Mouse (Mus musculus) liver, embryonic 13.5 days (tissue): Measurements from ENCODE around the gene Pdx1. TPM values are rescaled to one million over a fixed set of nuclear protein-coding genes. Genes with fewer than 3 reads are reported as not detected.
A peak's percentile ranks its signal among the peaks of the same experiment; 100 is the strongest.

Experiments
- ATAC-seq: fragments of 200-750 bp; cut with Nextera tagmentation; 2 replicates; pipeline ENCODE4 v1.8.0; 2017; ENCODE audit warnings: low read depth, mild to moderate bottlenecking, moderate number of reproducible peaks, moderate library complexity
- DNase-seq: peaks from one replicate; pipeline ENCODE4 v3.0.0; 2022
- H3K27ac ChIP-seq: fragments of 300-500 bp; sonication (generic); 2 replicates; pipeline ENCODE4 v1.5.1; 2015; ENCODE audit warnings: moderate library complexity, mild to moderate bottlenecking, inconsistent platforms
- H3K27me3 ChIP-seq: fragments of 300-500 bp; sonication (generic); 2 replicates; pipeline ENCODE4 v1.6.1; 2015; ENCODE audit warnings: mild to moderate bottlenecking, inconsistent platforms
- H3K36me3 ChIP-seq: fragments of 300-500 bp; sonication (generic); 2 replicates; pipeline ENCODE4 v1.6.1; 2015; ENCODE audit warnings: mild to moderate bottlenecking, inconsistent platforms
- H3K4me1 ChIP-seq: fragments of 300-500 bp; sonication (generic); replicated peaks from 2 replicates; pipeline ENCODE4 v1.6.1; 2015; ENCODE audit warnings: inconsistent platforms
- H3K4me2 ChIP-seq: fragments of 300-500 bp; sonication (generic); 2 replicates; pipeline ENCODE4 v1.6.1; 2015; ENCODE audit warnings: inconsistent platforms, mild to moderate bottlenecking, moderate library complexity
- H3K4me3 ChIP-seq: fragments of 300-500 bp; sonication (generic); replicated peaks from 2 replicates; pipeline ENCODE4 v1.5.1; 2015; ENCODE audit warnings: mild to moderate bottlenecking, inconsistent platforms
- H3K9ac ChIP-seq: fragments of 300-500 bp; sonication (generic); 2 replicates; pipeline ENCODE4 v1.6.1; 2015; ENCODE audit warnings: mild to moderate bottlenecking, inconsistent platforms
- H3K9me3 ChIP-seq: fragments of 300-500 bp; sonication (generic); replicated peaks from 2 replicates; pipeline ENCODE4 v1.6.1; 2016; ENCODE audit warnings: inconsistent platforms
- WGBS: fragments of 180-500 bp; shearing (Covaris S2); methylation state at CpG from one replicate; pipeline ENCODE4 v1.1.7; 2015; ENCODE audit not compliant: insufficient replicate concordance; 5-methylcytosine and 5-hydroxymethylcytosine counted together
- polyA plus RNA-seq: library from polyadenylated mRNA; unstranded; fragments of >200 nt; fragmentation: Nextera tagmentation; extraction: Ambion mirVana; gene quantifications from 2 replicates; pipeline ENCODE4 v1.2.1, GENCODE M21; 2015

Gene Pdx1
- polyA plus RNA-seq, 1 experiment from 2014 or later, result not detected

- Histone ChIP-seq H3K36me3 (no peaks in the 10 kb centered on the region), H3K27ac (no peak overlapping the region), H3K4me1 (peaks cover 18% of the 10 kb centered on the region), H3K4me3 (no peak overlapping the region), H3K4me2 (peak overlapping the region; percentile 33), H3K27me3 (peaks cover 37% of the 10 kb centered on the region), H3K9me3 (no peaks in the 10 kb centered on the region), H3K9ac (no peak overlapping the region)
- WGBS, result 9% methylated on average over 16 of the region's 16 CpGs
- DNase-seq, result no peak
- no peak for ATAC-seq
Measured at GRCm38 (mm10) chr5:147291764-147292505, 22.2 kb downstream of the Pdx1 start.

- Histone ChIP-seq H3K4me3 (no peak overlapping the region), H3K4me1 (peaks cover 18% of the 10 kb centered on the region), H3K4me2 (peak overlapping the region; percentile 33), H3K9me3 (no peaks in the 10 kb centered on the region), H3K27ac (no peak overlapping the region), H3K36me3 (no peaks in the 10 kb centered on the region), H3K9ac (no peak overlapping the region), H3K27me3 (peaks cover 44% of the 10 kb centered on the region)
- 20% methylated on average over 13 of the region's 13 CpGs for WGBS
- DNase-seq (no peak), ATAC-seq (0 out of 2 replicates have a peak, but pooled peaks have one; percentile 16)
Measured at GRCm38 (mm10) chr5:147292506-147293120, 22.9 kb downstream of the Pdx1 start.

DNA sequence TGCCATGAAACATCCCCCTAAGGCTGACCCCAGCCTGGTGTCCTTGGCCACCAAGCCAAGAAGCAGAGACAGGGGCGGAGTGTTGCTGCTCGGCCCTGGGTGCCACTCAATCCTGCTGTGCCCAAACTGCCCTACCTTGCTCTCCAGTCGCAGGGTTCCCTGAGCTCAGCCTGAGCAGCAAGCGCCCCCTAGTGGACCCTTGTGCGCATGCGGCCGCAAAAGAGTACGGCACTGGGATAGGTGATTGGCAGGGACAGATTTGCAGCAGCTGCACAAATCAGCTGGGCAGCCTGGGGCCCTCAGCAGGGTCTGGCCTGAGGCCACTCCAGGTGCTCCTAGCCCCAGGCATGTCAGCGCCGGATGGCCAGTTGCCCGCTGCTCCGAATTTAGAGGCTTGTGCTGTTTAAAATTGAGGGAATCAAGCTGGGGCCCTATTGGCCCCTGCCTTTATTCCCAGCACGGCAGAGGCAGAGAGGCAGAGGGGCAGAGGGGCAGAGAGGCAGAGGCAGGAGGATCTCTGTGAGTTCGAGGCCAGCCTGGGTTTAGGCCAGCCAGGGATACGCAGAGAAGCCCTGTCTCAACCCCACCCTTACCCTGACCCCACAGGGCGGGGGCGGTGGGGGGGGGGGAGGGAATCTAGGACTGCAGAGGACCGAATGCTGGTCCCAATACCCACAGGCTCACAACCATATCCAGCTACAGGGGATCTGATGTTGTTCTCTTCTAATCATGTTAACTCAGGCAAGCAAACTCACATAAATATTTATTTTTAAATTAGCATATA lies 23.6 kb downstream of the Pdx1 start:
- H3K9ac ChIP-seq, result no peak overlapping the region
- H3K4me3 ChIP-seq, result no peak overlapping the region
- no peak overlapping the region for H3K27ac ChIP-seq
- ATAC-seq (peak; percentile 72; the same call in 1 of the 2 replicates), DNase-seq (peak; percentile 55)
- peaks cover 51% of the 10 kb centered on the region for H3K27me3 ChIP-seq
- peaks cover 18% of the 10 kb centered on the region for H3K4me1 ChIP-seq
- H3K36me3 ChIP-seq, result no peaks in the 10 kb centered on the region
- no peaks in the 10 kb centered on the region for H3K9me3 ChIP-seq
- no peak overlapping the region; the same call in 1 of the 2 replicates for H3K4me2 ChIP-seq
- whole genome bisulfite sequencing, result 15% methylated on average over 18 of the region's 18 CpGs

DNA sequence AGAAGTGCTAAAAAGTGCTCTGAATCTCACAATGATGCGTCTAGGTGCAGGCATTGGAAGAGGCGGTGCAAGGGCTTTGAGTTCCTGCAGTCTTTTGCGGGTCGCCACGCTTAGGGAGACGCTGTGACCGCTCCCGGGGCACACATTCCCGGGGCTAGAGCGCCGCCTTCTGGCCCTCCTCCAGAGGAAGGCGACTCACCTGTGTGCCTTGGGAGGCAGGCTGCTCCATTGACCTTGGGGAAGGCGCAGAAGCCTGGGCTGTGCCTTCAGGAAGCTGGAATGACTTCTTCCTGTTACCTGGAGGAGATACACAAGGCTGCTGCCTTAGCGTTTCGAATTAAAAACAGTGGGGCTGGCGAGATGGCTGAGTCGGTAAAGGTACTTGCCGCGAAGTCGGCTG lies 24.4 kb downstream of the Pdx1 start:
- DNase-seq (no peak), ATAC-seq (no peak)
- Histone ChIP-seq H3K9ac (no peak overlapping the region), H3K4me1 (peaks cover 18% of the 10 kb centered on the region), H3K4me3 (no peak overlapping the region), H3K4me2 (0 out of 2 replicates have a peak overlapping the region, but pooled peaks have one; percentile 21), H3K27me3 (peaks cover 58% of the 10 kb centered on the region), H3K9me3 (no peaks in the 10 kb centered on the region), H3K36me3 (no peaks in the 10 kb centered on the region), H3K27ac (no peak overlapping the region)
- 12% methylated on average over 20 of the region's 20 CpGs for WGBS

DNA sequence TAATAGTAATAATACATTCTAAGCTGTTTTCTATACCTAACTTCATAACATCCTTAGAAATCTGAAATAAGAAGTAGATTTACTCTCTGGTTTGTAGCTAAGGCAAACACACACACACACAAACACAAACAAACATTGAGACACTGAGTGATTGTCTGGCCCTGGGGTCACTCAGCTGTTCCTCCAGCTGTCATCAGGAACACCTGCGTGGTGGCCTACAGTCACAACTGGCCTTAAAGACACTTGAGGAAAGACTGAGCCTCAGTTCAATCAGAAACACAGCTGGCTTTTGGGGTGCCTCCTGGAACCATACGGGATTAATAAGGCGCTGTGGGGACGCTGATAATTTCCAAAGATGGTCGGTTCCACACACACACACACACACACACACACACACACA lies 27.5 kb downstream of the Pdx1 start:
- WGBS, result 57% methylated on average over 5 of the region's 5 CpGs
- peaks cover 89% of the 10 kb centered on the region for H3K27me3 ChIP-seq
- no peaks in the 10 kb centered on the region for H3K9me3 ChIP-seq

DNA sequence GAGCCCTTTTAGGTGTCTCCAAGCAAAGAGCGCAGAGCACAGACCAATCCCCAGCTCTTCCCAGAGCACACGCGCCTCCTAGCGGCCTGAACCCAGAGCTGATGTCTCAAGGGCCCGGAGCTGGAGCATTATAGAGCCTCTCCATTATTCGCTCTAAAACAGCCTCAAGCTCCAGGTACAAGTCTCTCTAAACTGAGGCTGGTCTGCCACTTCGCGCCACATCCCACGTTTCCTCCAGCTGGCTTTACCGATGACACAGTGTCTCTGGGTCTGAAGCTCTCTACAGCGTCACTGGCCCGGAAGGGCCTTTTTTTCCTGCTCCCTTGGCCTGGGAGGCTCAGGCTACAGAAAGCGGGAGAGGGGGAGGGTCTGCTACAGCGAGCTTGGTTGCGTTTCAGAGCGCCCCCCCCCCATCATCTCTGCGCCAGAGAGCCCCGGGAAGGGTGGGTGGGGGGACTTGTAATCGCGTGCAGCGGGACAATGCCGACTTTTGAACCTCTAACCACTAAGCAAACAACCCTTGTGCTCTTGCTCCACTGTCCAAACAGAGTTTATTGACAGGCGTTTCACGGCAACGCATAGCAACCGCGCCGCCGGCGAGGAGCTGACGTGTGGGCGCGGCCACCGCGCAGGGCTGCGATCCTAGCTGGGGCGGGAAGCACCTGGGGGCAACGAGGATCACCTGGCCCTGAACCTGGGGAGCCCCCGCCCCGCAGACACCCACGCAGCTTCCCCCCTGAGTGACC lies 29.7 kb downstream of the Pdx1 start:
- H3K27ac ChIP-seq, result peak overlapping the region; percentile 34; the same call in 1 of the 2 replicates
- H3K36me3 ChIP-seq, result no peaks in the 10 kb centered on the region
- no peak overlapping the region for H3K9ac ChIP-seq
- H3K4me1 ChIP-seq, result peaks cover 14% of the 10 kb centered on the region; the same call in 1 of the 2 replicates
- DNase-seq (no peak), ATAC-seq (peak; percentile 79)
- WGBS, result 2% methylated on average over 41 of the region's 41 CpGs
- peaks cover 91% of the 10 kb centered on the region for H3K27me3 ChIP-seq
- no peaks in the 10 kb centered on the region for H3K9me3 ChIP-seq
- peak overlapping the region; percentile 54 for H3K4me2 ChIP-seq
- H3K4me3 ChIP-seq, result peak overlapping the region; percentile 28

More for the DNA sequence above, 27.5 kb downstream of the Pdx1 start:
- H3K9ac ChIP-seq, result no peak overlapping the region
- H3K4me1 ChIP-seq, result peaks cover 26% of the 10 kb centered on the region
- no peaks in the 10 kb centered on the region for H3K36me3 ChIP-seq
- H3K4me2 ChIP-seq, result no peak overlapping the region
- ATAC-seq (no peak), DNase-seq (no peak)
- no peak overlapping the region for H3K4me3 ChIP-seq
- H3K27ac ChIP-seq, result no peak overlapping the region

- H3K9ac ChIP-seq, result no peak overlapping the region
- peaks cover 91% of the 10 kb centered on the region for H3K27me3 ChIP-seq
- no peak overlapping the region for H3K27ac ChIP-seq
- no peaks in the 10 kb centered on the region for H3K36me3 ChIP-seq
- 2% methylated on average over 4 of the region's 4 CpGs for WGBS
- ATAC-seq (peak; percentile 19; the same call in 1 of the 2 replicates), DNase-seq (no peak)
- peak overlapping the region; percentile 54 for H3K4me2 ChIP-seq
- no peaks in the 10 kb centered on the region for H3K9me3 ChIP-seq
- peak overlapping the region; percentile 28 for H3K4me3 ChIP-seq
- H3K4me1 ChIP-seq, result peaks cover 14% of the 10 kb centered on the region; the same call in 1 of the 2 replicates
Measured at GRCm38 (mm10) chr5:147300001-147300363, 30.2 kb downstream of the Pdx1 start.

DNA sequence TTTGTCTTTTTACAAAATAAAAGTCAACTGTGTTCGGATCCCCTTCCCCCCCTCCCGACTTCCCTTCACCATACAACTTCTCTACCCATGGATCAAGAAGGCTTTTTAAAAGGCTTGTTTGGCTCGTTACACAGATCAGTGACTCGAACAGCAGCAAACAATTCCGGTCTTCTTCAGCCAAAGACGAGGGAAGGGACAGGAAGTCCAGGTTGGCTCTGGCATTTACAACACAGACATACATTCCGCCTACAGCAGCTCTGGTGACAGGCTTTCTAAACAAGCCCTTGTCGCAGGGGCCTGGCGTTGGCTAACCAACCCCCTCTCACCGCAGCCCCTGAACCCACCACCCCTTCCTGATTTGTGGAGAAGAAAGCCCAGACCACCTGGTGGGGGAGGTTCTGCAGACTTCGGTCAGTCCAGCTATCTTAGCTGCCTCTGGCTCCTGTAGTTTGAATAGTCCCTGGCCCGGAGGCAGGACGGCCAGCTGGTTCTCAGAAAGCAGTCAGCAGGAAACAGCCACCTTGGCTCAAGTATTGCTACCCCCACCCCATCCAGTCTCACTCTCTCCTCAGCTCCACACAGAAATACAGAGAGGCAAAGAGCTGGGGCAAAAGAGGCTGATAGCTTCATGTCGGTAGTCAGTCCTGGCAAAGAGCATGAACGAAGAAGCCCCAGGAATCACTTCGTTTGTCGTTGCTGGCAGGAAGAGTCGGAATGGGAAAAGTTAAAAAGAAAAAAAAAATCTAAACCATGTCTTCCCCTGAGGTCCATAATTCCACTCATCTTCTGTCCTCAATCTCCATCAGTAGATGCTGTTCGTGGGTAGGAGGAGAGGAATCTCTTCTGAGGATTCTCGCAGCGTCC lies 31.4 kb downstream of the Pdx1 start:
- Histone ChIP-seq H3K4me2 (peak overlapping the region; percentile 23), H3K27me3 (peaks cover 94% of the 10 kb centered on the region), H3K36me3 (no peaks in the 10 kb centered on the region), H3K9ac (no peak overlapping the region), H3K27ac (no peak overlapping the region), H3K4me3 (no peak overlapping the region), H3K9me3 (no peaks in the 10 kb centered on the region), H3K4me1 (peaks cover 14% of the 10 kb centered on the region; the same call in 1 of the 2 replicates)
- DNase-seq (no peak), ATAC-seq (no peak)
- WGBS, result 5% methylated on average over 21 of the region's 21 CpGs

GRCm38 (mm10) chr5:147301781-147302070 lies 32.0 kb downstream of the Pdx1 start:
- H3K27me3 ChIP-seq, result peaks cover 98% of the 10 kb centered on the region
- no peaks in the 10 kb centered on the region for H3K36me3 ChIP-seq
- DNase-seq (no peak), ATAC-seq (no peak)
- no peak overlapping the region for H3K9ac ChIP-seq
- H3K4me3 ChIP-seq, result no peak overlapping the region
- WGBS, result 9% methylated on average over 10 of the region's 10 CpGs
- H3K27ac ChIP-seq, result no peak overlapping the region
- peaks cover 19% of the 10 kb centered on the region; the same call in 1 of the 2 replicates for H3K4me1 ChIP-seq
- H3K9me3 ChIP-seq, result no peaks in the 10 kb centered on the region
- peak overlapping the region; percentile 23; the same call in 1 of the 2 replicates for H3K4me2 ChIP-seq

GRCm38 (mm10) chr5:147302141-147302540 lies 32.4 kb downstream of the Pdx1 start:
- Histone ChIP-seq H3K27ac (no peak overlapping the region), H3K27me3 (peaks cover 99% of the 10 kb centered on the region), H3K9ac (no peak overlapping the region), H3K4me1 (peaks cover 21% of the 10 kb centered on the region; the same call in 1 of the 2 replicates), H3K9me3 (no peaks in the 10 kb centered on the region), H3K4me3 (no peak overlapping the region), H3K36me3 (no peaks in the 10 kb centered on the region), H3K4me2 (no peak overlapping the region)
- no peak for ATAC-seq
- no peak for DNase-seq
- WGBS, result 10% methylated on average over 8 of the region's 8 CpGs
